Mouse (Mus musculus): ENCODE data around the gene Card10. TPM values are rescaled to one million over a fixed set of nuclear protein-coding genes. Genes with fewer than 3 reads are reported as not detected.

Gene Card10
- polyA plus RNA-seq, 1 experiment from 2014 or later = 3.5 TPM

DNA sequence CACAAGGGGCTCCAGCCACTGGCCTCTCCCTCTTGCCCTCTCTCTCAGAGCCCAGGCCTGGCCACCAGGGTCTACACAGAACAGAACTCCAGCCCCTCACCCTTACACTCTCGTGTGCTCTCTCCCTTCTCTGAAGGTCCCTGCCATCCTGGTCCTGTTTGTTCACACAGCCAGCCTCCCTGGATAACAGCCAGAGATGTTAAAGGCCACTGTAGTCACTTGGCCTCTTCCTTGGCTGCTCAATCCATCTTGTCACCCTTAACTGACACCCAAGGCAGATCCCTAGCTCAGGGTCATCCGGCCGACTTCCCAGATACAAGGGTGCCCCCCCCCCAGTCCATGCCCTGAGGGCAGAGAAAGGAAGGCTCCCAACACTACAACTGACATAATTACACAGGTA, 47.6 kb downstream of the Card10 start:
- Histone ChIP-seq H3K36me3 (no peaks in the 10 kb centered on the region), H3K4me3 (no peak overlapping the region), H3K27me3 (ENCODE audit: insufficient read depth, poor library complexity, severe bottlenecking) (peaks cover 29% of the 10 kb centered on the region; the same call in 1 of the 2 replicates), H3K4me1 (no peaks in the 10 kb centered on the region), H3K9me3 (no peaks in the 10 kb centered on the region), H3K27ac (no peak overlapping the region)
- WGBS = 64% methylated on average over 3 of the region's 3 CpGs
- no peak for DNase-seq (ENCODE audit: low spot score)

DNA sequence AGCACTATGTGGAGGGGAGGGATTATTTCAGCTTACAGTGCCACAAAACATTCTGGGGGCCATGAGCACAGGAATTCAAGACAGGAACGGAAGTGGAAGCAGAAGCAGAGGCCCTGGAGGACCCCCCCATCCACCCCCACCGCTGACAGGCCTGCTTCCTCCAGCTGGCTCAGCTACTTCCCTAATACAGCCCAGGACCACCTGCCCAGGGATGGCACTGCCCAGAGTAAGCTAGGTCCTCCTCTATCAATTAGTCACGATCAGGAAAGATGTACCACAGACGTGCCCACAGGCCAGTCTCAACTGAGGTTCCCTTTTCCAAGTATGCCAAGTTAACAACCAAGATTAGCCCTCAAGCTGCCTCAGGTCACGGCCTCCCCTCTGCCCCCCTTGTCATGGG, 48.7 kb downstream of the Card10 start:
- DNase-seq (ENCODE audit: low spot score) = no peak
- Histone ChIP-seq H3K9me3 (no peaks in the 10 kb centered on the region), H3K4me1 (no peaks in the 10 kb centered on the region), H3K4me3 (no peak overlapping the region), H3K27ac (no peak overlapping the region), H3K27me3 (ENCODE audit: insufficient read depth, poor library complexity, severe bottlenecking) (peaks cover 20% of the 10 kb centered on the region; the same call in 1 of the 2 replicates), H3K36me3 (no peaks in the 10 kb centered on the region)
- WGBS = 68% methylated on average over 5 of the region's 5 CpGs

DNA sequence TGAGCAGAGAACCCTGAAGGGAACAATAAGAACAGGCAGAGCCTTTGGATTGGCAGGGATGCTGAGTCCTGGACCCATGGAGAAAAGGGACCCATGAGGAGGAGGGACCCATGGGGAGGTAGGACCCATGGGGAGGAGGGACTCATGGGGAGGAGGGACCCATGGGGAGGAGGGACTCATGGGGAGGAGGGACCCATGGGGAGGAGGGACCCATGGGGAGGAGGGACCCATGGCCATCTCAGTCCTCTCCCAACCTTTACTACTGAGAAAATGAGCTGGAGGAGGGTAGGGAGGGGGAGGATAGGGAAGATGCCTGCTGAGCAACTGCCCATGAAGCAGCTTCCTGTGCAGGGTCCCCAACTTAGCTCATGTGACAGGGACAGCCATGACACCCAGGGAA, 49.9 kb downstream of the Card10 start:
- Histone ChIP-seq H3K4me1 (no peaks in the 10 kb centered on the region), H3K36me3 (no peaks in the 10 kb centered on the region), H3K4me3 (no peak overlapping the region), H3K27me3 (ENCODE audit: insufficient read depth, poor library complexity, severe bottlenecking) (peaks cover 15% of the 10 kb centered on the region; the same call in 1 of the 2 replicates), H3K27ac (no peak overlapping the region), H3K9me3 (no peaks in the 10 kb centered on the region)
- no peak for DNase-seq (ENCODE audit: low spot score)

- Histone ChIP-seq H3K4me1 (no peaks in the 10 kb centered on the region), H3K27ac (no peak overlapping the region)
- 56% methylated on average over 6 of the region's 6 CpGs for WGBS
Observed at GRCm38 (mm10) chr15:78750608-78751350, 52.1 kb downstream of the Card10 start.

DNA sequence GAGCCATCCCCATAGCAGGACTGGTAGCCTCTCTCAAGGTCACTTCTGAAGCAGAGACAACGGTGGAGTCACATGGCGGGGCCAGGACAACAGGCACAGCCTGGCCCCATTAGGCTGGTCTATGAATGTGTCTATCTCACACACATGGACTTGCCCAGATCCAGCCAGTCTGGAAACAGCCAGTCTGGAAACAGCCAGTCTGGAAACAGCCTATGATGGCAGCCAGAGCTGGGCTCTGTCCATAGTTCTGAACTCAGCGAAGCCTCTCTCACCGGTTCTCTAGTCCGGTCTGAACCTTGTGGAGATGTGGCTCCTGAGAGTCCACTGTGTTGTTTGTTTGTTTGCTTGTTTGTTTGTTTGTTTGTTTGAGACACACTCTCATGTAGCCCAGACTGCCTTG, 53.0 kb downstream of the Card10 start:
- Histone ChIP-seq H3K4me3 (no peak overlapping the region), H3K27ac (no peak overlapping the region), H3K27me3 (ENCODE audit: insufficient read depth, poor library complexity, severe bottlenecking) (peaks cover 17% of the 10 kb centered on the region; the same call in 1 of the 2 replicates), H3K9me3 (no peaks in the 10 kb centered on the region), H3K4me1 (no peaks in the 10 kb centered on the region), H3K36me3 (no peaks in the 10 kb centered on the region)
- WGBS = 49% methylated on average over 5 of the region's 5 CpGs
- DNase-seq (ENCODE audit: low spot score) = no peak

More at GRCm38 (mm10) chr15:78750608-78751350, 52.1 kb downstream of the Card10 start:
- Histone ChIP-seq H3K27me3 (ENCODE audit: insufficient read depth, poor library complexity, severe bottlenecking) (peaks cover 15% of the 10 kb centered on the region; the same call in 1 of the 2 replicates), H3K9me3 (no peaks in the 10 kb centered on the region), H3K36me3 (no peaks in the 10 kb centered on the region), H3K4me3 (no peak overlapping the region)
- DNase-seq (ENCODE audit: low spot score) = no peak

DNA sequence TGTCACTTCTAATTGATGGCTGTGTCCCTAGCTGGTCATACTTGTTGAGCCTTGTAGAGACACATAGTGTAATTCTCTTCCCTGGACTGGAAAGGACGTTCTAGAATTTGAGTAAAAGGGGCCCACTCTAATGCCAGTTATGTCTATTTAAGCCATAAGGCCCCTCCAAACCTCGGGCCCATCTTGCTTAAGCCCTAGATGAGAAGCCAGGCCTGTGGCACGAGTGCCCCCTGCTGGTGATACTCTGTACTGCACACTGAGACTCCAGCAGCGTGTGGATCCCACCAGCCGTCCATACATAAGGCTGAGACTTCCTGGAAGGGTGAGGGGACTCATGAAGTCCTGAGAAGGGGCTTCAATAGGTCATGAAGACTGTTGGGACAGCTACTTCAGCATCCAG, 58.6 kb downstream of the Card10 start:
- peak; percentile 83 for DNase-seq (ENCODE audit: low spot score)
- Histone ChIP-seq H3K27ac (no peak overlapping the region), H3K4me1 (no peaks in the 10 kb centered on the region), H3K9me3 (no peaks in the 10 kb centered on the region), H3K27me3 (ENCODE audit: insufficient read depth, poor library complexity, severe bottlenecking) (peaks cover 21% of the 10 kb centered on the region; the same call in 1 of the 2 replicates), H3K36me3 (no peaks in the 10 kb centered on the region), H3K4me3 (no peak overlapping the region)
- WGBS = 2% methylated on average over 5 of the region's 5 CpGs

DNA sequence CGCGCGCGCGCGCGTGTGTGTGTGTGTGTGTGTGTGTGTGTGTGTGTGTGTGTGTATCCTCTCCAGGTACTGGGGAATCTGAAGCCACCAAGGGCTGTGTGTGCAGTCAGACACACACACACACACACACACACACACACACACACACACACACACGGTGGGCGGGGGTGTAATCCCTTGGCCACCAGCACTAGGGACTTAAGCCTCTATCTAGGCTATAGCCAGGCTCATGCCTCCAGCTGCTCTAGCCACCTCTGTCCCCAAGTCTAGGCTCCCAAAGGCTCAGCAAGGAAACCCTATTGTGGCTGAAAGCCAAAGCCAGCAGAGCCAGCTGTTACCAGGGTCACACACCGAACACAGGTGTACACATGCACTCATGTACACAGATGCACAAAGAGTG, 60.0 kb downstream of the Card10 start:
- no peaks in the 10 kb centered on the region for H3K4me1 ChIP-seq
- no peak for DNase-seq (ENCODE audit: low spot score)
- no peak overlapping the region for H3K27ac ChIP-seq
- no peaks in the 10 kb centered on the region for H3K9me3 ChIP-seq
- H3K4me3 ChIP-seq = no peak overlapping the region
- H3K36me3 ChIP-seq = no peaks in the 10 kb centered on the region
- 87% methylated on average over 5 of the region's 10 CpGs for WGBS
- H3K27me3 ChIP-seq (ENCODE audit: insufficient read depth, poor library complexity, severe bottlenecking) = peaks cover 21% of the 10 kb centered on the region; the same call in 1 of the 2 replicates

GRCm38 (mm10) chr15:78740662-78741061, 62.2 kb downstream of the Card10 start:
- no peak for DNase-seq (ENCODE audit: low spot score)
- Histone ChIP-seq H3K27ac (no peak overlapping the region), H3K4me1 (0 out of 2 replicates have a peak, but pooled peaks cover 7% of the 10 kb centered on the region), H3K4me3 (no peak overlapping the region), H3K9me3 (no peaks in the 10 kb centered on the region), H3K36me3 (no peaks in the 10 kb centered on the region), H3K27me3 (ENCODE audit: insufficient read depth, poor library complexity, severe bottlenecking) (peaks cover 41% of the 10 kb centered on the region)
- 58% methylated on average over 12 of the region's 12 CpGs for WGBS

DNA sequence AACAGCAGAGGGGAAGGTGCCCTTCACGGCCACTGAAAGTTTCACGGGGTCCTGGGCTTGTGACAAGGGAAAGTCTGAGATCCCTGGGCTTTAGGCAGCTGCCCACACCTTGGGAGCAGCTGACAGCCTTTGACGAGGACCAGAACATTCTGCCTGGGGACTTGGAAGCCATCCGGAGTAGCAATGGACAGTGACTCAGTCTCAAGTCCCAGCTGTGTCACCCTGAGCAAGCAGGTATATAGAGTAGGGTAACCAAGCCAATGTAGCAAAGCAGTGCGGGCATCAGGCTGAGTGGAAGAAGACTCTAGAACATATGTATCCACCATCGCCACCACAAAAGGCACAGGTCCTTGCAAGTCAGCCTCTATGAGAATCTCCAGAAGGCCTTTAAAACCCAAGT, 65.7 kb downstream of the Card10 start:
- Histone ChIP-seq H3K27ac (no peak overlapping the region), H3K36me3 (no peaks in the 10 kb centered on the region), H3K9me3 (no peaks in the 10 kb centered on the region), H3K4me3 (no peak overlapping the region), H3K27me3 (ENCODE audit: insufficient read depth, poor library complexity, severe bottlenecking) (peaks cover 40% of the 10 kb centered on the region), H3K4me1 (peaks cover 9% of the 10 kb centered on the region; the same call in 1 of the 2 replicates)
- WGBS = 41% methylated on average over 6 of the region's 6 CpGs
- DNase-seq (ENCODE audit: low spot score) = no peak

GRCm38 (mm10) chr15:78736681-78737100, 66.2 kb downstream of the Card10 start:
- H3K4me3 ChIP-seq = no peak overlapping the region
- H3K36me3 ChIP-seq = no peaks in the 10 kb centered on the region
- peaks cover 9% of the 10 kb centered on the region; the same call in 1 of the 2 replicates for H3K4me1 ChIP-seq
- no peak for DNase-seq (ENCODE audit: low spot score)
- H3K27me3 ChIP-seq (ENCODE audit: insufficient read depth, poor library complexity, severe bottlenecking) = peaks cover 44% of the 10 kb centered on the region
- H3K27ac ChIP-seq = no peak overlapping the region
- no peaks in the 10 kb centered on the region for H3K9me3 ChIP-seq
- 38% methylated on average over 7 of the region's 7 CpGs for WGBS

DNA sequence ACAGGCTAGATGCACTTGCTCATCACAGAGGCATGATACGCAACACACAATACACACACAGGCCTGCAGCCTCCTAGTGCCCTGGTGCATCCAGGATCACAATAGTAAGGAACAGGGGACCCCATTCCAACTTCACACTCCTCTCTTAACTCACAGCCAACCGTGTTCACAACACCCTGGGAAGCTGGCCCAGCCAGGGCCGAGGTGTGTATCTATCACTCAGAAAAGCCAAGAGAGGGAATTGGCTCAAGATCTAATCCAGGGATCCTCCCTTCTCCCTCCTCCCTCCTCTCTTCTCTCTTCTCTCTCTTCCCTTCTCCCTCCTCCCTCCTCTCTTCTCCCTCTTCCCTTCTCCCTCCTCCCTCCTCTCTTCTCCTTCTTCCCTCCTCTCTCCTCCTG, 66.7 kb downstream of the Card10 start:
- no peak overlapping the region for H3K4me3 ChIP-seq
- no peaks in the 10 kb centered on the region for H3K9me3 ChIP-seq
- no peak for DNase-seq (ENCODE audit: low spot score)
- peaks cover 9% of the 10 kb centered on the region; the same call in 1 of the 2 replicates for H3K4me1 ChIP-seq
- H3K36me3 ChIP-seq = no peaks in the 10 kb centered on the region
- H3K27me3 ChIP-seq (ENCODE audit: insufficient read depth, poor library complexity, severe bottlenecking) = peaks cover 46% of the 10 kb centered on the region
- 59% methylated on average over 3 of the region's 3 CpGs for WGBS
- H3K27ac ChIP-seq = no peak overlapping the region

- Histone ChIP-seq H3K27me3 (ENCODE audit: insufficient read depth, poor library complexity, severe bottlenecking) (peaks cover 48% of the 10 kb centered on the region), H3K4me3 (no peak overlapping the region), H3K9me3 (no peaks in the 10 kb centered on the region), H3K36me3 (no peaks in the 10 kb centered on the region), H3K27ac (no peak overlapping the region), H3K4me1 (peaks cover 9% of the 10 kb centered on the region; the same call in 1 of the 2 replicates)
- DNase-seq (ENCODE audit: low spot score) = no peak
- 41% methylated on average over 17 of the region's 17 CpGs for whole genome bisulfite sequencing
Observed at GRCm38 (mm10) chr15:78735431-78736180, 67.2 kb downstream of the Card10 start.

- Histone ChIP-seq H3K27me3 (ENCODE audit: insufficient read depth, poor library complexity, severe bottlenecking) (peaks cover 45% of the 10 kb centered on the region), H3K9me3 (no peaks in the 10 kb centered on the region), H3K4me1 (peaks cover 6% of the 10 kb centered on the region; the same call in 1 of the 2 replicates), H3K4me3 (no peak overlapping the region), H3K27ac (no peak overlapping the region), H3K36me3 (no peaks in the 10 kb centered on the region)
- 54% methylated on average over 4 of the region's 4 CpGs for WGBS
- no peak for DNase-seq (ENCODE audit: low spot score)
Observed at GRCm38 (mm10) chr15:78731830-78732229, 71.0 kb downstream of the Card10 start.
